Mouse (Mus musculus): ENCODE results near the gene Fus. TPM values are rescaled to one million over a fixed set of nuclear protein-coding genes. Genes with fewer than 3 reads are reported as not detected.
"Not testable (repeated sequence)": the region's sequence is repeated elsewhere in the genome, so short reads cannot be mapped to it uniquely, and the experiment has no call there.

Fus gene
- total RNA-seq, 1 experiment from 2014 or later: 275 TPM

GRCm38 (mm10) chr7:128004487-128005362 is 37.5 kb downstream of the Fus start:
- DNase-seq: no peak

GRCm38 (mm10) chr7:128006193-128006592 is 38.9 kb downstream of the Fus start:
- no peak for DNase-seq

GRCm38 (mm10) chr7:128009715-128010340 is 42.6 kb downstream of the Fus start:
- DNase-seq: no peak

- no peak for DNase-seq
Measured at GRCm38 (mm10) chr7:128012136-128012780, 45.0 kb downstream of the Fus start.

- no peak for DNase-seq
Measured at GRCm38 (mm10) chr7:128013116-128013515, 45.9 kb downstream of the Fus start.

- DNase-seq: not testable (repeated sequence)
Measured at GRCm38 (mm10) chr7:128016134-128016533, 48.9 kb downstream of the Fus start.

GRCm38 (mm10) chr7:128016650-128017049 is 49.4 kb downstream of the Fus start:
- no peak for DNase-seq

- DNase-seq: no peak
Measured at GRCm38 (mm10) chr7:128018275-128018674, 51.0 kb downstream of the Fus start.

GRCm38 (mm10) chr7:128019187-128019586 is 51.9 kb downstream of the Fus start:
- DNase-seq: no peak

- no peak for DNase-seq
Measured at GRCm38 (mm10) chr7:128022974-128023373, 55.7 kb downstream of the Fus start.

- DNase-seq: no peak
Measured at GRCm38 (mm10) chr7:128023565-128023964, 56.3 kb downstream of the Fus start.

GRCm38 (mm10) chr7:128024364-128024763 is 57.1 kb downstream of the Fus start:
- no peak for DNase-seq

- peak; percentile 13 for DNase-seq
Measured at GRCm38 (mm10) chr7:128024932-128025331, 57.7 kb downstream of the Fus start.

GRCm38 (mm10) chr7:128025381-128025780 is 58.1 kb downstream of the Fus start:
- no peak for DNase-seq

- peak; percentile 29 for DNase-seq
Measured at GRCm38 (mm10) chr7:128031403-128031976, 64.2 kb downstream of the Fus start.

GRCm38 (mm10) chr7:128032290-128032988 is 65.2 kb downstream of the Fus start:
- DNase-seq: no peak

GRCm38 (mm10) chr7:128032989-128033293 is 65.7 kb downstream of the Fus start:
- DNase-seq: no peak

GRCm38 (mm10) chr7:128033616-128034015 is 66.4 kb downstream of the Fus start:
- DNase-seq: no peak

All from adrenal gland, postnatal 14 days (tissue).